Comparison of ENCODE assay signal across 8 mouse cellular contexts in genomic region chr3:103737061-103737754, GRCm38 (mm10). TPM values are rescaled to one million over a fixed set of nuclear protein-coding genes. Genes with fewer than 3 reads are reported as not detected.
A peak's percentile ranks its signal among the peaks of the same experiment; 100 is the strongest.
DNase-seq lines count a peak whose midpoint lies in the region; ATAC-seq and TF ChIP-seq lines count a peak whose summit lies in the region.
"Had no signal": no experiment of that assay in that cellular context is flagged by ENCODE, and none has a peak within 500 bp of the region (broad histone marks: within the 10 kb centered on the region; RNA-seq: fewer than 3 reads in every experiment).

No protein-coding gene starts in this region.

- peak overlapping the region; percentile 78 for H3K27ac ChIP-seq in CH12.LX (ENCODE audit: insufficient read depth, low read depth)
- peak overlapping the region; percentile 83 for H3K27ac ChIP-seq in forebrain, embryonic 13.5 days
- H3K27ac ChIP-seq in limb, embryonic 14.5 days (replicated peaks; ENCODE audit: low read depth, low read length), result peak overlapping the region; percentile 94

- peak overlapping the region; percentile 74 for H3K4me2 ChIP-seq in CH12.LX (ENCODE audit: insufficient read depth, low read depth, poor library complexity, severe bottlenecking)
- H3K4me2 ChIP-seq in forebrain, embryonic 13.5 days, result peak overlapping the region; percentile 56
- peak overlapping the region; percentile 74 for H3K4me2 ChIP-seq in limb, embryonic 14.5 days (replicated peaks; ENCODE audit: low read depth, low read length, severe bottlenecking)

- H3K27me3 ChIP-seq in CH12.LX (replicated peaks), result no peaks in the 10 kb centered on the region
- 0 out of 2 replicates have a peak, but pooled peaks cover 4% of the 10 kb centered on the region for H3K27me3 ChIP-seq in forebrain, embryonic 13.5 days
- no peaks in the 10 kb centered on the region for H3K27me3 ChIP-seq in limb, embryonic 14.5 days (ENCODE audit: control insufficient read depth, insufficient read depth, low read length)
- H3K27me3 ChIP-seq: megakaryocyte, embryonic 14.5 days had no signal

- no peak for ATAC-seq in forebrain, embryonic 13.5 days
- no peak for ATAC-seq in limb, embryonic 14.5 days (ENCODE audit: low FRiP score, low read depth)

- TF ChIP-seq POLR2A in CH12.LX (IDR thresholded peaks at IDR 0.05; ENCODE audit: low read depth, low read length), result no peak; the same call in 1 of the 2 replicates
- TF ChIP-seq POLR2A in limb, embryonic 14.5 days (IDR thresholded peaks at IDR 0.05; ENCODE audit: borderline replicate concordance, extremely low read depth, insufficient read depth, insufficient read length), result no peak

- intact Hi-C loops in heart, postnatal 36 days (cut with DNase I), result loop anchor here (2.0 kb wide), 1 partner anchor 150 kb away; no protein-coding TSS in a partner anchor

- peak overlapping the region; percentile 55 to 62 (median 61) for H3K4me3 ChIP-seq in CH12.LX (replicated peaks in 1 of 3; ENCODE audit: low read depth in 2 of 3, low read length in 2 of 3, poor library complexity in 1 of 3)
- peak overlapping the region; percentile 16 for H3K4me3 ChIP-seq in forebrain, embryonic 13.5 days
- H3K4me3 ChIP-seq in limb, embryonic 14.5 days (replicated peaks; ENCODE audit: low read length), result peak overlapping the region; percentile 49

- WGBS in forebrain, embryonic 13.5 days, result 50% methylated on average over 16 of the region's 16 CpGs
- WGBS in limb, embryonic 14.5 days, result 11% methylated on average over 16 of the region's 16 CpGs

- peaks cover 6% of the 10 kb centered on the region; the same call in 1 of the 2 replicates for H3K79me2 ChIP-seq in CH12.LX (replicated peaks; ENCODE audit: control insufficient read depth, extremely low read depth, insufficient read depth, poor library complexity, severe bottlenecking)

- H3K4me1 ChIP-seq in CH12.LX (ENCODE audit: control insufficient read depth in 1 of 2, insufficient read depth in 2 of 2), result peaks cover 37 to 81% of the 10 kb centered on the region in 2 experiments
- peaks cover 56% of the 10 kb centered on the region for H3K4me1 ChIP-seq in forebrain, embryonic 13.5 days
- H3K4me1 ChIP-seq in limb, embryonic 14.5 days (ENCODE audit: control insufficient read depth, insufficient read depth, low read length), result peaks cover 54% of the 10 kb centered on the region

- TF ChIP-seq CTCF in CH12.LX (conservative IDR thresholded peaks at IDR 0.05 in 1 of 2, IDR thresholded peaks at IDR 0.05 in 1 of 2; ENCODE audit: low read depth in 2 of 2, low read length in 2 of 2), result no peak

- no peak for TF ChIP-seq EP300 in CH12.LX (IDR thresholded peaks at IDR 0.05; ENCODE audit: low read length)

- dilution Hi-C loops in CH12.LX (cut with MboI; ENCODE audit: extremely low pct_ligation_motif_present, extremely low pct_unique_long_range_greater_than_20kb, low sequenced_read_pairs), result no loop called here

- no peaks in the 10 kb centered on the region for H3K9me3 ChIP-seq in CH12.LX (replicated peaks; ENCODE audit: low read length)
- H3K9me3 ChIP-seq in forebrain, embryonic 13.5 days (replicated peaks), result no peaks in the 10 kb centered on the region
- H3K9me3 ChIP-seq in limb, embryonic 14.5 days (ENCODE audit: control insufficient read depth, low read length), result no peaks in the 10 kb centered on the region
- H3K9me3 ChIP-seq: megakaryocyte, embryonic 14.5 days had no signal

- peak overlapping the region; percentile 56 for H3K9ac ChIP-seq in CH12.LX (ENCODE audit: insufficient read depth, low read depth)
- peak overlapping the region; percentile 21; the same call in 1 of the 2 replicates for H3K9ac ChIP-seq in forebrain, embryonic 13.5 days
- peak overlapping the region; percentile 59 for H3K9ac ChIP-seq in limb, embryonic 14.5 days (ENCODE audit: low read depth, low read length, severe bottlenecking)

- H3K36me3 ChIP-seq in CH12.LX (replicated peaks in 1 of 2; ENCODE audit: control insufficient read depth in 1 of 2, insufficient read depth in 1 of 2, low read length in 1 of 2), result peaks cover 4 to 22% of the 10 kb centered on the region in 2 experiments
- peaks cover 8% of the 10 kb centered on the region for H3K36me3 ChIP-seq in forebrain, embryonic 13.5 days (ENCODE audit: poor library complexity, severe bottlenecking)
- peaks cover 12% of the 10 kb centered on the region for H3K36me3 ChIP-seq in limb, embryonic 14.5 days (ENCODE audit: control insufficient read depth, insufficient read depth, low read length)

- no peak for TF ChIP-seq RAD21 in CH12.LX (IDR thresholded peaks at IDR 0.05; ENCODE audit: low read depth, low read length)

- DNase-seq in CH12.LX (ENCODE audit: extremely low read depth), result no peak
- DNase-seq in adrenal gland, postnatal 14 days, result peak; percentile 56
- DNase-seq in heart, postnatal 36 days, result peak; percentile 65 to 67
- peak; percentile 65 for DNase-seq in limb, embryonic 14.5 days (ENCODE audit: low spot score)
- peak; percentile 33 for DNase-seq in neural tube, embryonic 10.5 days (ENCODE audit: extremely low spot score, low spot score)
- DNase-seq in retina, embryonic 14.5 days (ENCODE audit: low spot score), result no peak

- in situ Hi-C loops in CH12.LX (cut with MboI; ENCODE audit: low pct_ligation_motif_present, low pct_unique_long_range_greater_than_20kb, low sequenced_read_pairs), result loop anchor here (5.0 to 10.0 kb wide), 2 partner anchors 45 to 302 kb away; no protein-coding TSS in a partner anchor

TF ChIP-seq in CH12.LX, 34 proteins besides CTCF, POLR2A, EP300 and RAD21:
- TF ChIP-seq SMC3 (IDR thresholded peaks at IDR 0.05; ENCODE audit: low read depth, low read length) (no peak), ELF1 (IDR thresholded peaks at IDR 0.05; ENCODE audit: low read depth, low read length) (peak; percentile 31; the same call in 1 of the 2 replicates), TCF12 (IDR thresholded peaks at IDR 0.05; ENCODE audit: low read depth, low read length) (no peak), ZKSCAN1 (IDR thresholded peaks at IDR 0.05; ENCODE audit: borderline replicate concordance, low read depth, low read length) (no peak), RCOR1 (conservative IDR thresholded peaks at IDR 0.05; ENCODE audit: low read depth, low read length) (no peak), USF2 (conservative IDR thresholded peaks at IDR 0.05; ENCODE audit: low read depth, low read length) (no peak), JUND (conservative IDR thresholded peaks at IDR 0.05; ENCODE audit: low read depth, low read length) (no peak), PAX5 (IDR thresholded peaks at IDR 0.05; ENCODE audit: low read length) (no peak), SIN3A (IDR thresholded peaks at IDR 0.05; ENCODE audit: low read length) (peak; percentile 65), ZMIZ1 (IDR thresholded peaks at IDR 0.05; ENCODE audit: low read depth, low read length) (no peak), CHD1 (IDR thresholded peaks at IDR 0.05; ENCODE audit: low read depth, low read length) (peak; percentile 10; the same call in 1 of the 2 replicates), GABPA (IDR thresholded peaks at IDR 0.05; ENCODE audit: insufficient replicate concordance, low read depth, low read length) (no peak), E2F4 (IDR thresholded peaks at IDR 0.05; ENCODE audit: insufficient replicate concordance, low read depth, low read length) (no peak), USF1 (IDR thresholded peaks at IDR 0.05; ENCODE audit: low read depth, low read length) (no peak), NRF1 (IDR thresholded peaks at IDR 0.05; ENCODE audit: low read depth, low read length) (0 out of 2 replicates have a peak, but pooled peaks have one; percentile 6), HCFC1 (IDR thresholded peaks at IDR 0.05; ENCODE audit: low read depth, low read length) (no peak; the same call in 1 of the 2 replicates), KAT2A (IDR thresholded peaks at IDR 0.05; ENCODE audit: insufficient replicate concordance, low read length) (no peak)

RNA-seq across cellular contexts. Expression of gene Olfml3, which starts 0.6 kb away (rescaled TPM):
- total RNA-seq in CH12.LX (2012; rRNA removed), result 14.0 and 16.0 TPM in 2 replicates
- total RNA-seq in CH12.LX (2014; rRNA removed), result 18.3 and 19.7 TPM in 2 replicates
- 33.3 and 34.0 TPM in 2 replicates for polyA plus RNA-seq in CH12.LX (2012; ENCODE audit: insufficient read length, low read depth)
- 12.0 and 12.7 TPM in 2 replicates for total RNA-seq in adrenal gland, postnatal 14 days (2021)
- 2.9 and 3.0 TPM in 2 replicates for polyA plus RNA-seq in forebrain, embryonic 13.5 days (2015; fragmentation: Nextera tagmentation; extraction: Ambion mirVana)
- total RNA-seq in heart, postnatal 36 days (2021), result 1 to 10 TPM; 5.2 to 6.0 TPM
- polyA plus RNA-seq in limb, embryonic 14.5 days (2012; rRNA removed), result 52.0 and 58.1 TPM in 2 replicates
- 82.5 and 88.0 TPM in 2 replicates for polyA plus RNA-seq in limb, embryonic 14.5 days (2014; fragmentation: Nextera tagmentation; extraction: Ambion mirVana)

RNA-seq across cellular contexts. Expression of gene Gm10964, which starts 2.0 kb away (rescaled TPM):
- total RNA-seq in CH12.LX (2012; rRNA removed), result not detected in 2 replicates
- not detected in 2 replicates for total RNA-seq in CH12.LX (2014; rRNA removed)
- polyA plus RNA-seq in CH12.LX (2012; ENCODE audit: insufficient read length, low read depth), result not detected in 2 replicates
- total RNA-seq in adrenal gland, postnatal 14 days (2021), result not detected in 2 replicates
- polyA plus RNA-seq in forebrain, embryonic 13.5 days (2015; fragmentation: Nextera tagmentation; extraction: Ambion mirVana), result not detected in 2 replicates
- not detected for total RNA-seq in heart, postnatal 36 days (2021)
- not detected in 2 replicates for polyA plus RNA-seq in limb, embryonic 14.5 days (2012; rRNA removed)
- polyA plus RNA-seq in limb, embryonic 14.5 days (2014; fragmentation: Nextera tagmentation; extraction: Ambion mirVana), result not detected in 2 replicates

RNA-seq across cellular contexts. Expression of gene Hipk1, which starts 54.2 kb away (rescaled TPM):
- total RNA-seq in CH12.LX (2012; rRNA removed) (32.7 and 36.5 TPM in 2 replicates), CH12.LX (2014; rRNA removed) (25.1 and 26.2 TPM in 2 replicates)
- 31.1 and 35.9 TPM in 2 replicates for polyA plus RNA-seq in CH12.LX (2012; ENCODE audit: insufficient read length, low read depth)
- 149 and 198 TPM in 2 replicates for total RNA-seq in adrenal gland, postnatal 14 days (2021)
- polyA plus RNA-seq in forebrain, embryonic 13.5 days (2015; fragmentation: Nextera tagmentation; extraction: Ambion mirVana), result 13.0 and 14.5 TPM in 2 replicates
- 100 to 1,000 TPM; 100 to 114 TPM for total RNA-seq in heart, postnatal 36 days (2021)
- polyA plus RNA-seq in limb, embryonic 14.5 days (2012; rRNA removed), result 27.3 and 31.8 TPM in 2 replicates
- 16.6 and 17.1 TPM in 2 replicates for polyA plus RNA-seq in limb, embryonic 14.5 days (2014; fragmentation: Nextera tagmentation; extraction: Ambion mirVana)

Comparison
In these comparisons a context has a peak if more than half of its experiments do, and no peak if none do; other contexts are left out.
1. DNase-seq: peak in adrenal gland, postnatal 14 days (single experiment), heart, postnatal 36 days (2 of 2), limb, embryonic 14.5 days (single experiment) and neural tube, embryonic 10.5 days (single experiment); none in CH12.LX (single experiment) and retina, embryonic 14.5 days (single experiment).
2. Peak in every context shown above with its lines, with median percentiles within 50 percentile points of each other: H3K27ac ChIP-seq, H3K4me2 ChIP-seq, H3K4me3 ChIP-seq and H3K9ac ChIP-seq.